Mouse (Mus musculus) small intestine, adult 2 months (tissue): ENCODE measurements at regions not wholly inside any gene's neighbourhood (a gene's known extent, or its start where the extent isn't known, plus 50 kb on each side); places are given as distances from the start of the nearest gene placed in this dataset.

ENCODE experiments used
- H3K27ac ChIP-seq: fragments of 200-500 bp; 2 replicates; pipeline ENCODE4 v1.5.1; 2012; ENCODE audit warnings: low read depth, low read length, control low read depth, inconsistent platforms; ENCODE audit not compliant: insufficient read depth
- H3K27me3 ChIP-seq: fragments of 200-500 bp; 2 replicates; pipeline ENCODE4 v1.6.1; 2012; ENCODE audit warnings: mild to moderate bottlenecking, moderate library complexity, low read length, inconsistent platforms; ENCODE audit not compliant: control insufficient read depth, insufficient read depth
- H3K36me3 ChIP-seq: fragments of 200-500 bp; 2 replicates; pipeline ENCODE4 v1.6.1; 2012; ENCODE audit warnings: mild to moderate bottlenecking, low read length, control low read depth, inconsistent platforms; ENCODE audit not compliant: control insufficient read depth, insufficient read depth
- H3K4me1 ChIP-seq: fragments of 200-500 bp; 2 replicates; pipeline ENCODE4 v1.6.1; 2012; ENCODE audit warnings: low read length, inconsistent platforms, mixed read lengths; ENCODE audit not compliant: control insufficient read depth, insufficient read depth, insufficient read length
- H3K4me3 ChIP-seq: fragments of 200-500 bp; 2 replicates; pipeline ENCODE4 v1.5.1; 2012; ENCODE audit warnings: low read depth, mild to moderate bottlenecking, control low read depth, inconsistent platforms, low read length, moderate library complexity
- CTCF ChIP-seq: fragments of 200-500 bp; IDR thresholded peaks from 2 replicates; pipeline ENCODE4 v1.5.1; 2012; ENCODE audit warnings: low read depth, mild to moderate bottlenecking, control low read depth, inconsistent platforms, low read length, moderate library complexity, mixed read lengths; ENCODE audit not compliant: insufficient replicate concordance, insufficient read length; ENCODE audit errors: extremely low read depth
- POLR2A ChIP-seq: fragments of 200-500 bp; IDR thresholded peaks from 2 replicates; pipeline ENCODE4 v1.6.1; 2012; ENCODE audit warnings: low read depth, mild to moderate bottlenecking, control low read depth, inconsistent platforms, low read length, moderate library complexity
- WGBS: fragments of 180-500 bp; shearing (Covaris S2); methylation state at CpG from one replicate; pipeline ENCODE4 v1.1.7; 2018; 5-methylcytosine and 5-hydroxymethylcytosine counted together

GRCm38 (mm10) chr3:51086441-51086849, 137.8 kb upstream of the Noct start:
- no peak overlapping the region for H3K27ac ChIP-seq
- no peak for TF ChIP-seq CTCF
- no peaks in the 10 kb centered on the region for H3K27me3 ChIP-seq
- no peaks in the 10 kb centered on the region for H3K4me1 ChIP-seq
- H3K36me3 ChIP-seq: no peaks in the 10 kb centered on the region
- WGBS: 61% methylated on average over 10 of the region's 10 CpGs
- no peak overlapping the region for H3K4me3 ChIP-seq

GRCm38 (mm10) chr3:51087076-51087475, 137.2 kb upstream of the Noct start:
- TF ChIP-seq CTCF: no peak
- no peak for TF ChIP-seq POLR2A
- H3K27ac ChIP-seq: no peak overlapping the region
- no peak overlapping the region for H3K4me3 ChIP-seq
- 77% methylated on average over 4 of the region's 4 CpGs for WGBS
- H3K4me1 ChIP-seq: no peaks in the 10 kb centered on the region
- no peaks in the 10 kb centered on the region for H3K27me3 ChIP-seq
- no peaks in the 10 kb centered on the region for H3K36me3 ChIP-seq

- no peaks in the 10 kb centered on the region for H3K27me3 ChIP-seq
- H3K27ac ChIP-seq: no peak overlapping the region
- no peak for TF ChIP-seq POLR2A
- TF ChIP-seq CTCF: no peak
- H3K4me3 ChIP-seq: no peak overlapping the region
- H3K36me3 ChIP-seq: no peaks in the 10 kb centered on the region
- WGBS: 81% methylated on average over 10 of the region's 10 CpGs
- no peaks in the 10 kb centered on the region for H3K4me1 ChIP-seq
Observed at GRCm38 (mm10) chr3:51089036-51089669, 135.1 kb upstream of the Noct start.

- WGBS: 76% methylated on average over 4 of the region's 4 CpGs
- Histone ChIP-seq H3K27ac (no peak overlapping the region), H3K27me3 (no peaks in the 10 kb centered on the region), H3K4me3 (no peak overlapping the region), H3K36me3 (no peaks in the 10 kb centered on the region), H3K4me1 (no peaks in the 10 kb centered on the region)
- TF ChIP-seq POLR2A (no peak), CTCF (no peak)
Observed at GRCm38 (mm10) chr3:51091478-51091877, 132.8 kb upstream of the Noct start.

GRCm38 (mm10) chr3:51092079-51093028, 131.9 kb upstream of the Noct start:
- Histone ChIP-seq H3K27ac (no peak overlapping the region), H3K4me1 (no peaks in the 10 kb centered on the region), H3K36me3 (no peaks in the 10 kb centered on the region), H3K4me3 (no peak overlapping the region), H3K27me3 (no peaks in the 10 kb centered on the region)
- no peak for TF ChIP-seq CTCF
- TF ChIP-seq POLR2A: no peak
- 38% methylated on average over 12 of the region's 12 CpGs for WGBS

GRCm38 (mm10) chr3:51095847-51096447, 128.3 kb upstream of the Noct start:
- Histone ChIP-seq H3K4me3 (no peak overlapping the region), H3K27ac (no peak overlapping the region), H3K27me3 (no peaks in the 10 kb centered on the region), H3K36me3 (no peaks in the 10 kb centered on the region), H3K4me1 (no peaks in the 10 kb centered on the region)
- no peak for TF ChIP-seq POLR2A
- TF ChIP-seq CTCF: no peak
- 54% methylated on average over 14 of the region's 14 CpGs for WGBS

GRCm38 (mm10) chr3:51096545-51096944, 127.7 kb upstream of the Noct start:
- TF ChIP-seq CTCF: no peak
- no peak for TF ChIP-seq POLR2A
- WGBS: 57% methylated on average over 6 of the region's 6 CpGs
- H3K4me3 ChIP-seq: no peak overlapping the region

More at GRCm38 (mm10) chr3:51096545-51096944, 127.7 kb upstream of the Noct start:
- H3K27me3 ChIP-seq: no peaks in the 10 kb centered on the region
- no peaks in the 10 kb centered on the region for H3K36me3 ChIP-seq
- no peaks in the 10 kb centered on the region for H3K4me1 ChIP-seq
- H3K27ac ChIP-seq: no peak overlapping the region
